Mouse (Mus musculus): ENCODE measurements around the gene Ptgir.
A peak's percentile ranks its signal among the peaks of the same experiment; 100 is the strongest.

- TF ChIP-seq CTCF (IDR thresholded peaks at IDR 0.05; ENCODE audit: control insufficient read depth, insufficient read depth, low read length) = peak; percentile 24; the same call in 1 of the 2 replicates
- TF ChIP-seq POLR2A (IDR thresholded peaks at IDR 0.05; ENCODE audit: borderline replicate concordance, control insufficient read depth, low read depth, low read length) = no peak
These were observed 26.7 kb downstream of the Ptgir start for GRCm38 (mm10) chr7:16932704-16933577.

All from bone marrow, adult 2 months (tissue).